Mouse (Mus musculus) midbrain, embryonic 15.5 days (tissue): ENCODE measurements at regions not wholly inside any gene's neighbourhood (a gene's known extent, or its start where the extent isn't known, plus 50 kb on each side); places are given as distances from the start of the nearest gene placed in this dataset.

ENCODE experiments used
- ATAC-seq: fragments of 200-750 bp; cut with Nextera tagmentation; replicated peaks from 2 replicates; pipeline ENCODE4 v1.8.0; 2017; ENCODE audit warnings: moderate TSS enrichment
- H3K27ac ChIP-seq: fragments of 300-500 bp; sonication (generic); 2 replicates; pipeline ENCODE4 v1.5.1; 2015; ENCODE audit warnings: mild to moderate bottlenecking, inconsistent platforms
- H3K27me3 ChIP-seq: fragments of 300-500 bp; sonication (generic); replicated peaks from 2 replicates; pipeline ENCODE4 v1.6.1; 2015; ENCODE audit warnings: inconsistent platforms
- H3K36me3 ChIP-seq: fragments of 300-500 bp; sonication (generic); replicated peaks from 2 replicates; pipeline ENCODE4 v1.6.1; 2015; ENCODE audit warnings: inconsistent platforms
- H3K4me1 ChIP-seq: fragments of 300-500 bp; sonication (generic); 2 replicates; pipeline ENCODE4 v1.6.1; 2015; ENCODE audit warnings: inconsistent platforms
- H3K4me2 ChIP-seq: fragments of 300-500 bp; sonication (generic); 2 replicates; pipeline ENCODE4 v1.6.1; 2015; ENCODE audit warnings: inconsistent platforms, mild to moderate bottlenecking, moderate library complexity
- H3K4me3 ChIP-seq: fragments of 300-500 bp; sonication (generic); 2 replicates; pipeline ENCODE4 v1.5.1; 2015; ENCODE audit warnings: mild to moderate bottlenecking, inconsistent platforms
- H3K9ac ChIP-seq: fragments of 300-500 bp; sonication (generic); 2 replicates; pipeline ENCODE4 v1.6.1; 2015; ENCODE audit warnings: mild to moderate bottlenecking, inconsistent platforms
- H3K9me3 ChIP-seq: fragments of 300-500 bp; sonication (generic); 2 replicates; pipeline ENCODE4 v1.6.1; 2016; ENCODE audit warnings: inconsistent platforms
- WGBS: fragments of 180-500 bp; shearing (Covaris S2); methylation state at CpG from one replicate; pipeline ENCODE4 v1.1.7; 2015; ENCODE audit warnings: mixed read lengths; 5-methylcytosine and 5-hydroxymethylcytosine counted together

- Histone ChIP-seq H3K9ac (no peak overlapping the region), H3K4me1 (0 out of 2 replicates have a peak, but pooled peaks cover 4% of the 10 kb centered on the region), H3K9me3 (no peaks in the 10 kb centered on the region), H3K4me2 (no peak overlapping the region), H3K36me3 (no peaks in the 10 kb centered on the region), H3K27ac (no peak overlapping the region), H3K4me3 (no peak overlapping the region), H3K27me3 (no peaks in the 10 kb centered on the region)
- WGBS, result 12% methylated on average over 5 of the region's 5 CpGs
- no peak for ATAC-seq
Measured at GRCm38 (mm10) chr5:119304721-119305120, 365.7 kb upstream of the Tbx3 start.

GRCm38 (mm10) chr5:119307768-119308167, 362.7 kb upstream of the Tbx3 start:
- Histone ChIP-seq H3K36me3 (no peaks in the 10 kb centered on the region), H3K4me1 (no peaks in the 10 kb centered on the region), H3K9me3 (no peaks in the 10 kb centered on the region), H3K9ac (no peak overlapping the region), H3K4me3 (no peak overlapping the region), H3K27ac (no peak overlapping the region), H3K27me3 (no peaks in the 10 kb centered on the region), H3K4me2 (no peak overlapping the region)
- ATAC-seq, result no peak
- WGBS, result 92% methylated on average over 6 of the region's 6 CpGs

GRCm38 (mm10) chr5:119310178-119310930, 360.1 kb upstream of the Tbx3 start:
- H3K27me3 ChIP-seq, result no peaks in the 10 kb centered on the region
- H3K27ac ChIP-seq, result no peak overlapping the region
- H3K9me3 ChIP-seq, result no peaks in the 10 kb centered on the region
- WGBS, result 71% methylated on average over 11 of the region's 11 CpGs
- ATAC-seq, result no peak
- H3K4me2 ChIP-seq, result no peak overlapping the region
- H3K9ac ChIP-seq, result no peak overlapping the region
- no peak overlapping the region for H3K4me3 ChIP-seq
- no peaks in the 10 kb centered on the region for H3K36me3 ChIP-seq
- H3K4me1 ChIP-seq, result no peaks in the 10 kb centered on the region

GRCm38 (mm10) chr5:119312808-119313207, 357.7 kb upstream of the Tbx3 start:
- no peak for ATAC-seq
- H3K4me3 ChIP-seq, result no peak overlapping the region
- H3K9me3 ChIP-seq, result no peaks in the 10 kb centered on the region
- H3K27me3 ChIP-seq, result no peaks in the 10 kb centered on the region
- WGBS, result 88% methylated on average over 14 of the region's 14 CpGs
- H3K27ac ChIP-seq, result no peak overlapping the region
- H3K9ac ChIP-seq, result no peak overlapping the region
- H3K4me1 ChIP-seq, result no peaks in the 10 kb centered on the region
- H3K4me2 ChIP-seq, result no peak overlapping the region
- H3K36me3 ChIP-seq, result no peaks in the 10 kb centered on the region

GRCm38 (mm10) chr5:119315149-119315548, 355.3 kb upstream of the Tbx3 start:
- Histone ChIP-seq H3K4me1 (no peaks in the 10 kb centered on the region), H3K4me3 (no peak overlapping the region), H3K9me3 (no peaks in the 10 kb centered on the region), H3K27me3 (no peaks in the 10 kb centered on the region), H3K27ac (no peak overlapping the region), H3K9ac (no peak overlapping the region), H3K36me3 (no peaks in the 10 kb centered on the region), H3K4me2 (no peak overlapping the region)
- WGBS, result 88% methylated on average over 7 of the region's 7 CpGs
- ATAC-seq, result no peak

- H3K9me3 ChIP-seq, result no peaks in the 10 kb centered on the region
- H3K4me3 ChIP-seq, result no peak overlapping the region
- no peak overlapping the region for H3K9ac ChIP-seq
- 88% methylated on average over 11 of the region's 11 CpGs for WGBS
- no peak overlapping the region for H3K27ac ChIP-seq
- H3K4me2 ChIP-seq, result no peak overlapping the region
- H3K36me3 ChIP-seq, result no peaks in the 10 kb centered on the region
- no peaks in the 10 kb centered on the region for H3K27me3 ChIP-seq
- no peaks in the 10 kb centered on the region for H3K4me1 ChIP-seq
- no peak for ATAC-seq
Measured at GRCm38 (mm10) chr5:119317617-119318016, 352.9 kb upstream of the Tbx3 start.

GRCm38 (mm10) chr5:119321368-119322144, 348.9 kb upstream of the Tbx3 start:
- Histone ChIP-seq H3K4me2 (no peak overlapping the region), H3K9me3 (no peaks in the 10 kb centered on the region), H3K4me3 (no peak overlapping the region), H3K4me1 (no peaks in the 10 kb centered on the region), H3K9ac (no peak overlapping the region), H3K27me3 (no peaks in the 10 kb centered on the region), H3K27ac (no peak overlapping the region), H3K36me3 (no peaks in the 10 kb centered on the region)
- WGBS, result 83% methylated on average over 10 of the region's 10 CpGs
- ATAC-seq, result no peak

- WGBS, result 16% methylated on average over 13 of the region's 13 CpGs
Measured at GRCm38 (mm10) chr5:119322411-119322810, 348.1 kb upstream of the Tbx3 start.

GRCm38 (mm10) chr5:119325681-119326255, 344.7 kb upstream of the Tbx3 start:
- Histone ChIP-seq H3K9ac (no peak overlapping the region), H3K27ac (no peak overlapping the region), H3K27me3 (no peaks in the 10 kb centered on the region), H3K9me3 (no peaks in the 10 kb centered on the region), H3K4me3 (no peak overlapping the region), H3K4me2 (no peak overlapping the region), H3K4me1 (no peaks in the 10 kb centered on the region), H3K36me3 (no peaks in the 10 kb centered on the region)
- 87% methylated on average over 13 of the region's 13 CpGs for WGBS
- no peak for ATAC-seq

More at GRCm38 (mm10) chr5:119322411-119322810, 348.1 kb upstream of the Tbx3 start:
- Histone ChIP-seq H3K4me2 (no peak overlapping the region), H3K4me1 (no peaks in the 10 kb centered on the region), H3K4me3 (no peak overlapping the region), H3K9me3 (no peaks in the 10 kb centered on the region), H3K27ac (no peak overlapping the region), H3K9ac (no peak overlapping the region), H3K36me3 (no peaks in the 10 kb centered on the region), H3K27me3 (no peaks in the 10 kb centered on the region)
- ATAC-seq, result no peak

- no peak overlapping the region for H3K27ac ChIP-seq
- no peaks in the 10 kb centered on the region for H3K27me3 ChIP-seq
- no peak overlapping the region for H3K9ac ChIP-seq
- no peaks in the 10 kb centered on the region for H3K36me3 ChIP-seq
- no peaks in the 10 kb centered on the region for H3K4me1 ChIP-seq
- H3K9me3 ChIP-seq, result no peaks in the 10 kb centered on the region
- no peak overlapping the region for H3K4me2 ChIP-seq
- H3K4me3 ChIP-seq, result no peak overlapping the region
- WGBS, result 90% methylated on average over 8 of the region's 8 CpGs
- ATAC-seq, result no peak
Measured at GRCm38 (mm10) chr5:119326895-119327294, 343.6 kb upstream of the Tbx3 start.

GRCm38 (mm10) chr5:119328971-119329370, 341.5 kb upstream of the Tbx3 start:
- no peaks in the 10 kb centered on the region for H3K27me3 ChIP-seq
- H3K9me3 ChIP-seq, result no peaks in the 10 kb centered on the region
- H3K4me2 ChIP-seq, result no peak overlapping the region
- no peaks in the 10 kb centered on the region for H3K36me3 ChIP-seq
- H3K4me3 ChIP-seq, result no peak overlapping the region
- no peak for ATAC-seq
- WGBS, result 89% methylated on average over 7 of the region's 7 CpGs
- no peaks in the 10 kb centered on the region for H3K4me1 ChIP-seq
- no peak overlapping the region for H3K27ac ChIP-seq
- no peak overlapping the region for H3K9ac ChIP-seq

GRCm38 (mm10) chr5:119329371-119329770, 341.1 kb upstream of the Tbx3 start:
- Histone ChIP-seq H3K9me3 (no peaks in the 10 kb centered on the region), H3K27ac (no peak overlapping the region), H3K4me2 (no peak overlapping the region), H3K4me1 (no peaks in the 10 kb centered on the region), H3K27me3 (no peaks in the 10 kb centered on the region), H3K36me3 (no peaks in the 10 kb centered on the region), H3K4me3 (no peak overlapping the region), H3K9ac (no peak overlapping the region)
- whole genome bisulfite sequencing, result 86% methylated on average over 10 of the region's 10 CpGs
- ATAC-seq, result no peak
